Mouse (Mus musculus): ENCODE measurements around the gene Otop3. TPM values are rescaled to one million over a fixed set of nuclear protein-coding genes. Genes with fewer than 3 reads are reported as not detected.
A peak's percentile ranks its signal among the peaks of the same experiment; 100 is the strongest.

Otop3 gene
- polyA plus RNA-seq, 1 experiment from 2014 or later, result 0.08 TPM

DNA sequence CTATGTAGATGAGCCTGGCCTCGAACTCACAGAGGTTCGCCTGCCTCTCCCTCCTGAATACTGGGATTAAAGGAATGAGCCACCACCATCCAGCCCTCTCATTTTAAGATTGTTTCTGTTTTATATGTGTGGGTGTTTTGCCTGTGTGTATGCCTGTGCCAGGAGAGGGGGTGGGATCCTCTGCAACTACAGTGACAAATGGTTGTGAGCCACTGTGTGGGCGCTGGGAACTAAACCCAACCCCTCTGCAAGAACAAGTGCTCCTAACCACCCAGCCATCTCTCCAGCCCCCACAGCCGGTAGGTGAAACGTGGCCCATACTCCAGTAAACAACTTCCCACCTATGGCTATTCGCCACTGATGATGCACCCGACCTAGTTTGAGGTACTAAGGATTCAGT lies 56.8 kb downstream of the Otop3 start:
- Histone ChIP-seq H3K4me3 (no peak overlapping the region), H3K9me3 (no peaks in the 10 kb centered on the region), H3K27me3 (ENCODE audit: insufficient read depth, poor library complexity, severe bottlenecking) (peaks cover 14% of the 10 kb centered on the region), H3K36me3 (peaks cover 78% of the 10 kb centered on the region), H3K27ac (no peak overlapping the region), H3K4me1 (replicated peaks) (no peaks in the 10 kb centered on the region; the same call in 1 of the 2 replicates)
- no peak for DNase-seq (ENCODE audit: low spot score)
- 92% methylated on average over 7 of the region's 7 CpGs for WGBS

DNA sequence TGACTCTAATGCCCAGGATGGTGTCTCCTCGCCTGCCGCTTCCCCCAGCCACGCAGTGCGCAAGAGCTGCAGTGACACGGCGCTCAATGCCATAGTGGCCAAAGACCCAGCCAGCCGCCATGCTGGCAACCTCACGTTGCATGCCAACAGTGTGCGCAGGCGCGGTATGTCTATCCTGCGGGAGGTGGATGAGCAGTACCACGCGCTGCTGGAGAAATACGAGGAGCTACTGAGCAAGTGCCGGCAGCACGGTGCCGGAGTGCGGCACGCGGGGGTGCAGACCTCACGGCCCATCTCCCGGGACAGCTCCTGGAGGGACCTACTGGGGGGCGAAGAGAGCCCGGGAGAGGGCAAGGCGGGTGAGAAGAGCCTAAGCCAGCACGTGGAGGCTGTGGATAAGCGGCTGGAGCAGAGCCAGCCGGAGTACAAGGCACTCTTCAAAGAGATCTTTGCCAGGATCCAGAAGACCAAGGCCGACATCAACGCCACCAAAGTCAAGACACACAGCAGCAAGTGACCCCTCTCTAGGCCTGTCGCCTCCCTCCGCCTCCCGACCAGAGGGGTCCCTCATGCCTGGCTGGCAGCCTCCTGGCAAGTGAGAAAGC lies 59.3 kb downstream of the Otop3 start:
- 66% methylated on average over 34 of the region's 34 CpGs for WGBS
- Histone ChIP-seq H3K36me3 (peaks cover 75% of the 10 kb centered on the region), H3K4me1 (replicated peaks) (no peaks in the 10 kb centered on the region; the same call in 1 of the 2 replicates), H3K9me3 (no peaks in the 10 kb centered on the region), H3K4me3 (peak overlapping the region; percentile 22; the same call in 1 of the 2 replicates), H3K27ac (no peak overlapping the region), H3K27me3 (ENCODE audit: insufficient read depth, poor library complexity, severe bottlenecking) (peaks cover 14% of the 10 kb centered on the region)
- no peak for DNase-seq (ENCODE audit: low spot score)

Other genes with a start within 250 kb of the Otop3 start
- gene Rab37, start 243.3 kb upstream of the Otop3 start, polyA plus RNA-seq (2016; fragmentation: Nextera tagmentation; extraction: Ambion mirVana), result 0.44 and 1.4 TPM in 2 replicates
- gene Cd300lf, start 200.7 kb upstream of the Otop3 start, polyA plus RNA-seq (2016; fragmentation: Nextera tagmentation; extraction: Ambion mirVana), result 0.11 TPM in 1 of 2 replicates, not detected in the other
- 39.6 and 49.8 TPM in 2 replicates for gene Slc9a3r1, start 171.4 kb upstream of the Otop3 start, polyA plus RNA-seq (2016; fragmentation: Nextera tagmentation; extraction: Ambion mirVana)
- 6.9 and 10.6 TPM in 2 replicates for gene Tmem104, start 147.2 kb upstream of the Otop3 start, polyA plus RNA-seq (2016; fragmentation: Nextera tagmentation; extraction: Ambion mirVana)
- gene Nat9, start 146.9 kb upstream of the Otop3 start, polyA plus RNA-seq (2016; fragmentation: Nextera tagmentation; extraction: Ambion mirVana), result 18.7 and 24.3 TPM in 2 replicates
- gene Grin2c, start 67.5 kb upstream of the Otop3 start, polyA plus RNA-seq (2016; fragmentation: Nextera tagmentation; extraction: Ambion mirVana), result 0.14 and 0.18 TPM in 2 replicates
- gene Fdxr, start 57.7 kb upstream of the Otop3 start, polyA plus RNA-seq (2016; fragmentation: Nextera tagmentation; extraction: Ambion mirVana), result 17.7 TPM in 2 replicates
- 0.27 and 0.47 TPM in 2 replicates for gene Fads6, start 37.1 kb upstream of the Otop3 start, polyA plus RNA-seq (2016; fragmentation: Nextera tagmentation; extraction: Ambion mirVana)
- gene Otop2, start 27.6 kb upstream of the Otop3 start, polyA plus RNA-seq (2016; fragmentation: Nextera tagmentation; extraction: Ambion mirVana), result not detected in 2 replicates
- gene Ush1g, start 12.7 kb upstream of the Otop3 start, polyA plus RNA-seq (2016; fragmentation: Nextera tagmentation; extraction: Ambion mirVana), result 0.10 TPM in 1 of 2 replicates, not detected in the other
- 11.3 and 14.8 TPM in 2 replicates for gene Hid1, start 33.0 kb downstream of the Otop3 start, polyA plus RNA-seq (2016; fragmentation: Nextera tagmentation; extraction: Ambion mirVana)
- gene Cdr2l, start 47.2 kb downstream of the Otop3 start, polyA plus RNA-seq (2016; fragmentation: Nextera tagmentation; extraction: Ambion mirVana), result 16.1 and 21.4 TPM in 2 replicates
- gene Mrpl58, start 69.0 kb downstream of the Otop3 start, polyA plus RNA-seq (2016; fragmentation: Nextera tagmentation; extraction: Ambion mirVana), result 228 and 253 TPM in 2 replicates
- 878 and 961 TPM in 2 replicates for gene Atp5h, start 85.2 kb downstream of the Otop3 start, polyA plus RNA-seq (2016; fragmentation: Nextera tagmentation; extraction: Ambion mirVana)
- 15.0 and 20.1 TPM in 2 replicates for gene Kctd2, start 85.4 kb downstream of the Otop3 start, polyA plus RNA-seq (2016; fragmentation: Nextera tagmentation; extraction: Ambion mirVana)
- 0.08 and 0.16 TPM in 2 replicates for gene Trim80, start 105.8 kb downstream of the Otop3 start, polyA plus RNA-seq (2016; fragmentation: Nextera tagmentation; extraction: Ambion mirVana)
- not detected in 2 replicates for gene Slc16a5, start 127.7 kb downstream of the Otop3 start, polyA plus RNA-seq (2016; fragmentation: Nextera tagmentation; extraction: Ambion mirVana)
- 8.1 and 10.8 TPM in 2 replicates for gene Armc7, start 140.9 kb downstream of the Otop3 start, polyA plus RNA-seq (2016; fragmentation: Nextera tagmentation; extraction: Ambion mirVana)
- 93.3 and 98.0 TPM in 2 replicates for gene Nt5c, start 157.1 kb downstream of the Otop3 start, polyA plus RNA-seq (2016; fragmentation: Nextera tagmentation; extraction: Ambion mirVana)
- gene Jpt1, start 179.7 kb downstream of the Otop3 start, polyA plus RNA-seq (2016; fragmentation: Nextera tagmentation; extraction: Ambion mirVana), result 778 and 995 TPM in 2 replicates
- 1,372 and 1,467 TPM in 2 replicates for gene Sumo2, start 201.5 kb downstream of the Otop3 start, polyA plus RNA-seq (2016; fragmentation: Nextera tagmentation; extraction: Ambion mirVana)
- gene Nup85, start 229.7 kb downstream of the Otop3 start, polyA plus RNA-seq (2016; fragmentation: Nextera tagmentation; extraction: Ambion mirVana), result 192 and 243 TPM in 2 replicates

Measured in hindbrain, embryonic 10.5 days (tissue).